Mouse (Mus musculus) lung, embryonic 15.5 days (tissue): ENCODE measurements around the gene Pml. TPM values are rescaled to one million over a fixed set of nuclear protein-coding genes. Genes with fewer than 3 reads are reported as not detected.

Experiments used
- ATAC-seq: fragments of 200-750 bp; cut with Nextera tagmentation; 2 replicates; pipeline ENCODE4 v1.8.0; 2017; ENCODE audit warnings: moderate number of reproducible peaks, borderline replicate concordance; ENCODE audit not compliant: low FRiP score, low TSS enrichment; ENCODE audit errors: extremely low read depth
- H3K27ac ChIP-seq: fragments of 300-500 bp; sonication (generic); 2 replicates; pipeline ENCODE4 v1.5.1; 2015; ENCODE audit warnings: moderate library complexity, mild to moderate bottlenecking, inconsistent platforms
- H3K27me3 ChIP-seq: fragments of 300-500 bp; sonication (generic); 2 replicates; pipeline ENCODE4 v1.6.1; 2015; ENCODE audit warnings: inconsistent platforms
- H3K36me3 ChIP-seq: fragments of 300-500 bp; sonication (generic); 2 replicates; pipeline ENCODE4 v1.6.1; 2015; ENCODE audit warnings: inconsistent platforms
- H3K4me1 ChIP-seq: fragments of 300-500 bp; sonication (generic); 2 replicates; pipeline ENCODE4 v1.6.1; 2015; ENCODE audit warnings: inconsistent platforms
- H3K4me2 ChIP-seq: fragments of 300-500 bp; sonication (generic); 2 replicates; pipeline ENCODE4 v1.6.1; 2015; ENCODE audit warnings: inconsistent platforms, mild to moderate bottlenecking, moderate library complexity
- H3K4me3 ChIP-seq: fragments of 300-500 bp; sonication (generic); 2 replicates; pipeline ENCODE4 v1.5.1; 2015; ENCODE audit warnings: mild to moderate bottlenecking, inconsistent platforms
- H3K9ac ChIP-seq: fragments of 300-500 bp; sonication (generic); 2 replicates; pipeline ENCODE4 v1.6.1; 2015; ENCODE audit warnings: inconsistent platforms
- H3K9me3 ChIP-seq: fragments of 300-500 bp; sonication (generic); 2 replicates; pipeline ENCODE4 v1.6.1; 2016; ENCODE audit warnings: inconsistent platforms
- WGBS: fragments of 180-500 bp; shearing (Covaris S2); methylation state at CpG from one replicate; pipeline ENCODE4 v1.1.7; 2015; 5-methylcytosine and 5-hydroxymethylcytosine counted together
- polyA plus RNA-seq: library from polyadenylated mRNA; unstranded; fragments of >200 nt; fragmentation: Nextera tagmentation; extraction: Ambion mirVana; gene quantifications from 2 replicates; pipeline ENCODE4 v1.2.1, GENCODE M21; 2015

Pml gene
- polyA plus RNA-seq, result 19.6 and 20.2 TPM in 2 replicates

- Histone ChIP-seq H3K27ac (peak within 1 kb of the TSS; percentile 96), H3K4me3 (peak within 1 kb of the TSS; percentile 60), H3K4me2 (peak within 1 kb of the TSS; percentile 70), H3K27me3 (no peaks in the 10 kb centered on the region), H3K9me3 (no peaks in the 10 kb centered on the region), H3K36me3 (peaks cover 3% of the 10 kb centered on the region; the same call in 1 of the 2 replicates), H3K4me1 (peaks cover 43% of the 10 kb centered on the region), H3K9ac (peak within 1 kb of the TSS; percentile 72)
- WGBS, result under 1% methylated on average over 16 of the region's 16 CpGs
- ATAC-seq, result peak; percentile 77; the same call in 1 of the 2 replicates
These were observed at the start of gene Pml for GRCm38 (mm10) chr9:58249592-58250192. Gene Pml, minus strand, starts transcription at chr9:58249786.

GRCm38 (mm10) chr9:58297961-58298477 lies 48.4 kb upstream of the Pml start:
- Histone ChIP-seq H3K4me1 (peaks cover 41% of the 10 kb centered on the region), H3K4me2 (no peak overlapping the region), H3K9me3 (no peaks in the 10 kb centered on the region), H3K36me3 (no peaks in the 10 kb centered on the region), H3K27ac (no peak overlapping the region), H3K4me3 (no peak overlapping the region), H3K9ac (no peak overlapping the region), H3K27me3 (no peaks in the 10 kb centered on the region)
- WGBS, result 59% methylated on average over 4 of the region's 4 CpGs
- no peak for ATAC-seq

GRCm38 (mm10) chr9:58297065-58297464 lies 47.5 kb upstream of the Pml start:
- H3K4me3 ChIP-seq, result no peak overlapping the region
- no peak overlapping the region for H3K4me2 ChIP-seq
- peaks cover 36% of the 10 kb centered on the region for H3K4me1 ChIP-seq
- no peak overlapping the region for H3K27ac ChIP-seq
- H3K36me3 ChIP-seq, result no peaks in the 10 kb centered on the region
- no peaks in the 10 kb centered on the region for H3K9me3 ChIP-seq
- no peak for ATAC-seq
- WGBS, result 62% methylated on average over 6 of the region's 6 CpGs
- no peaks in the 10 kb centered on the region for H3K27me3 ChIP-seq
- H3K9ac ChIP-seq, result no peak overlapping the region

GRCm38 (mm10) chr9:58295766-58296361 lies 46.3 kb upstream of the Pml start:
- Histone ChIP-seq H3K36me3 (no peaks in the 10 kb centered on the region), H3K4me1 (peaks cover 36% of the 10 kb centered on the region), H3K4me3 (no peak overlapping the region), H3K27me3 (no peaks in the 10 kb centered on the region), H3K9ac (no peak overlapping the region), H3K9me3 (no peaks in the 10 kb centered on the region), H3K27ac (peak overlapping the region; percentile 80), H3K4me2 (no peak overlapping the region)
- WGBS, result 26% methylated on average over 9 of the region's 9 CpGs
- peak; percentile 61 for ATAC-seq

GRCm38 (mm10) chr9:58295345-58295744 lies 45.8 kb upstream of the Pml start:
- no peak for ATAC-seq
- 82% methylated on average over 3 of the region's 3 CpGs for WGBS
- Histone ChIP-seq H3K9me3 (no peaks in the 10 kb centered on the region), H3K27me3 (no peaks in the 10 kb centered on the region), H3K4me1 (peaks cover 36% of the 10 kb centered on the region), H3K4me2 (no peak overlapping the region), H3K4me3 (no peak overlapping the region), H3K27ac (peak overlapping the region; percentile 80), H3K9ac (no peak overlapping the region), H3K36me3 (0 out of 2 replicates have a peak, but pooled peaks cover 2% of the 10 kb centered on the region)

- Histone ChIP-seq H3K4me3 (no peak overlapping the region), H3K9me3 (no peaks in the 10 kb centered on the region), H3K4me1 (peaks cover 31% of the 10 kb centered on the region), H3K4me2 (no peak overlapping the region), H3K27ac (no peak overlapping the region), H3K27me3 (no peaks in the 10 kb centered on the region), H3K36me3 (0 out of 2 replicates have a peak, but pooled peaks cover 4% of the 10 kb centered on the region), H3K9ac (no peak overlapping the region)
- ATAC-seq, result no peak
- 55% methylated on average over 7 of the region's 7 CpGs for WGBS
These were observed 44.9 kb upstream of the Pml start for GRCm38 (mm10) chr9:58294527-58294926.

GRCm38 (mm10) chr9:58289901-58290300 lies 40.3 kb upstream of the Pml start:
- Histone ChIP-seq H3K27me3 (no peaks in the 10 kb centered on the region; the same call in 1 of the 2 replicates), H3K4me1 (no peaks in the 10 kb centered on the region), H3K36me3 (0 out of 2 replicates have a peak, but pooled peaks cover 4% of the 10 kb centered on the region)

GRCm38 (mm10) chr9:58289090-58289489 lies 39.5 kb upstream of the Pml start:
- ATAC-seq, result no peak
- H3K4me3 ChIP-seq, result no peak overlapping the region
- WGBS, result 46% methylated on average over 1 of the region's 1 CpGs
- H3K27ac ChIP-seq, result no peak overlapping the region
- H3K9ac ChIP-seq, result no peak overlapping the region
- H3K4me1 ChIP-seq, result no peaks in the 10 kb centered on the region
- no peaks in the 10 kb centered on the region for H3K9me3 ChIP-seq
- no peak overlapping the region for H3K4me2 ChIP-seq
- 0 out of 2 replicates have a peak, but pooled peaks cover 4% of the 10 kb centered on the region for H3K36me3 ChIP-seq
- no peaks in the 10 kb centered on the region; the same call in 1 of the 2 replicates for H3K27me3 ChIP-seq

More at GRCm38 (mm10) chr9:58289901-58290300, 40.3 kb upstream of the Pml start:
- H3K27ac ChIP-seq, result no peak overlapping the region
- H3K9ac ChIP-seq, result no peak overlapping the region
- WGBS, result 65% methylated on average over 2 of the region's 2 CpGs
- ATAC-seq, result no peak
- H3K9me3 ChIP-seq, result no peaks in the 10 kb centered on the region
- H3K4me2 ChIP-seq, result no peak overlapping the region
- H3K4me3 ChIP-seq, result no peak overlapping the region

GRCm38 (mm10) chr9:58283431-58283830 lies 33.8 kb upstream of the Pml start:
- Histone ChIP-seq H3K9me3 (no peaks in the 10 kb centered on the region), H3K36me3 (no peaks in the 10 kb centered on the region), H3K4me3 (no peak overlapping the region), H3K4me2 (no peak overlapping the region), H3K4me1 (peaks cover 16% of the 10 kb centered on the region), H3K27ac (0 out of 2 replicates have a peak overlapping the region, but pooled peaks have one; percentile 15), H3K27me3 (no peaks in the 10 kb centered on the region; the same call in 1 of the 2 replicates), H3K9ac (no peak overlapping the region)
- WGBS, result 27% methylated on average over 7 of the region's 7 CpGs
- 0 out of 2 replicates have a peak, but pooled peaks have one; percentile 44 for ATAC-seq

- H3K9me3 ChIP-seq, result no peaks in the 10 kb centered on the region
- 54% methylated on average over 3 of the region's 3 CpGs for WGBS
- H3K27me3 ChIP-seq, result no peaks in the 10 kb centered on the region
- no peak overlapping the region for H3K27ac ChIP-seq
- H3K36me3 ChIP-seq, result no peaks in the 10 kb centered on the region
- H3K4me1 ChIP-seq, result peaks cover 16% of the 10 kb centered on the region
- no peak overlapping the region for H3K4me3 ChIP-seq
- ATAC-seq, result no peak
- H3K9ac ChIP-seq, result no peak overlapping the region
- no peak overlapping the region for H3K4me2 ChIP-seq
These were observed 32.0 kb upstream of the Pml start for GRCm38 (mm10) chr9:58281597-58281996.

GRCm38 (mm10) chr9:58280259-58281109 lies 30.9 kb upstream of the Pml start:
- peaks cover 21% of the 10 kb centered on the region for H3K4me1 ChIP-seq
- no peak overlapping the region for H3K27ac ChIP-seq
- no peak overlapping the region for H3K4me2 ChIP-seq
- H3K27me3 ChIP-seq, result no peaks in the 10 kb centered on the region
- no peak overlapping the region for H3K4me3 ChIP-seq
- WGBS, result 37% methylated on average over 9 of the region's 9 CpGs
- H3K9me3 ChIP-seq, result no peaks in the 10 kb centered on the region
- H3K9ac ChIP-seq, result no peak overlapping the region
- no peaks in the 10 kb centered on the region for H3K36me3 ChIP-seq
- ATAC-seq, result peak; percentile 55; the same call in 1 of the 2 replicates
